Mouse (Mus musculus) olfactory bulb, adult 2 months (tissue): ENCODE data around the gene Zbtb32.

ENCODE experiments used
- CTCF ChIP-seq: fragments of 200-500 bp; IDR thresholded peaks from 2 replicates; pipeline ENCODE4 v1.5.1; 2012; ENCODE audit warnings: low read depth, mild to moderate bottlenecking, low read length, moderate library complexity; ENCODE audit not compliant: insufficient read depth
- POLR2A ChIP-seq: fragments of 200-500 bp; IDR thresholded peaks from 2 replicates; pipeline ENCODE4 v1.6.1; 2012; ENCODE audit warnings: mild to moderate bottlenecking, low read depth, low read length, moderate library complexity; ENCODE audit not compliant: insufficient read depth

DNA sequence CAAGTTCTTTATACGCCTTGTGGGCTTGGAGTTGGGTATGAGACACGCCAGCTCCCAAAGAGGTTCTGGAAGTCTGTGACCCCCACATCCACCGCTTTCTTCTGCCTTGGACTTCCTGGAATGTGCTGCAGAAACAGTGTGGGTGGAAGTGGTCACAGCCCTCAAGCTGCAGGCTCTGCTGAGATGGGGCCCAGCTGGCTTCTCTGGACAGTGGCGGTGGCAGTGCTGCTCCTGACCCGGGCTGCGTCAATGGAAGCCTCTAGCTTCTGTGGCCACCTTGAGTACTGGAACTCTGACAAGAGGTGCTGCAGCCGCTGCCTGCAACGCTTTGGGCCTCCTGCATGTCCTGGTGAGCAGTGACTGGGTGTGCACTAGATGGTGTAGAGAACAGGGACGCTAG, 32.7 kb downstream of the Zbtb32 start:
- TF ChIP-seq CTCF (no peak), POLR2A (no peak)
